Mouse (Mus musculus) liver, embryonic 14.5 days (tissue): ENCODE measurements around the gene Aplp2.

ENCODE experiments used
- CTCF ChIP-seq: IDR thresholded peaks from 2 replicates; pipeline ENCODE4 v1.5.1; 2016; ENCODE audit warnings: antibody characterized with exemption, low read depth, control low read depth
- EP300 ChIP-seq: IDR thresholded peaks from 2 replicates; pipeline ENCODE4 v1.6.1; 2016; ENCODE audit warnings: antibody characterized with exemption, low read depth

DNA sequence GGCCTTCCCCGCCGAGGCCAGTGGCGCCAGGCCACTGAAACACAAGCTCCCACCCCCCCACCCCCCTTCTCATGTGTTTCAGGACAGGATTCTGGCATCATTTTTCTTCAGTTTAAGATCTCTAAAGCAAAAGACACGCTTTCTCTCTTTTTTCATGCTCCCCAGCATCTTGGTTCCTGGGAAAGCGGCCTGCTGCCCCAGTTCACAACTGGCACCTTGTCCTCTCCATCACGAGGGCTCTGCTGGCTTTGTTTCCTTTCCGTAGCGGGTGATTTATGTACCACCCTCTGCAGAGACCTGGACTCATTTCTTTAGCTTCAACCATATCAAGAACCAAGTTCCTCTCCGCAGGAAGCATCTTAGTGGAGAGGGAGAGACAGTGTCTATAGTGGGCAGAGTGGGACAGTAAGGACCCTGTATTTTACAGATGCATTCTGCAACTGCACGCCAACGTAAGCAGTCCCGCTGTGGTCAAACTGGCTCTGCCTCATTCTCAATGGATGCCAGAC is 939 bp upstream of the Aplp2 start:
- TF ChIP-seq EP300, result no peak
- TF ChIP-seq CTCF, result no peak
